In the genomic region with DNA sequence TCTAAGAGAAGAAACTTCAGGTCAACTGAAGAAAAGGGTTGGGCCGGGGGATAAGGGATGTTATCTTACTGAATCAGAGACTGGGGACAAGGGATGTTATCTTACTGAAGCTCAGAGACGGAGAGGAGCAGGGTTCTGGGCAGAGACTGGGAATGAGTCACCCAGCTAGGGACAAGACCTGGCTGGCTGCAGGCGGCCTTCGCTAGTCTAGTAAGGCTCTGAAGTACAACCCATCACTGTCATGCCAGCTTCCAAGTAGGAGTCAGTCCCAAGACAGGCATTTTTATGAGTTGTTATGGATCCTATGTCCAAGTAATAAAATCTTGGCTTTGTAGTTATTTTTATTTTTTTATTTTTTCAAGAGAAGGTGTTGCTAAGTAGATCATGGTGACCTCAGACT, we compare ENCODE assay signal across 15 mouse cellular contexts.
"Had no signal": no experiment of that assay in that cellular context is flagged by ENCODE, and none has a peak within 500 bp of the region (broad histone marks: within the 10 kb centered on the region; RNA-seq: fewer than 3 reads in every experiment).

No protein-coding gene starts in this region.

- H3K4me2 ChIP-seq: limb, embryonic 12.5 days; lung, embryonic 15.5 days; midbrain, embryonic 15.5 days; neural tube, embryonic 13.5 days had no signal

- DNase-seq: kidney, adult 8-10 months; kidney, postnatal 25 days; layer of hippocampus, postnatal 36 days; liver; liver, embryonic 13.5 days; liver, postnatal 0 days; lung, postnatal 14 days; right cerebral cortex, postnatal 14 days; thymus, adult 2 months; thymus, postnatal 25 days had no signal

- ATAC-seq: liver, postnatal 0 days; midbrain, embryonic 15.5 days had no signal

- H3K27ac ChIP-seq: limb, embryonic 12.5 days; liver, embryonic 13.5 days; lung, embryonic 15.5 days; macrophage; midbrain, embryonic 15.5 days; neural tube, embryonic 13.5 days had no signal

- H3K9ac ChIP-seq: limb, embryonic 12.5 days; liver, postnatal 0 days; lung, embryonic 15.5 days; midbrain, embryonic 15.5 days; neural tube, embryonic 13.5 days had no signal

- H3K4me3 ChIP-seq: limb, embryonic 12.5 days; liver, embryonic 13.5 days; lung, embryonic 15.5 days; midbrain, embryonic 15.5 days; neural tube, embryonic 13.5 days had no signal

- H3K27me3 ChIP-seq: limb, embryonic 12.5 days; liver, embryonic 13.5 days; lung, embryonic 15.5 days; midbrain, embryonic 15.5 days; neural tube, embryonic 13.5 days had no signal

- H3K9me3 ChIP-seq: limb, embryonic 12.5 days; liver, embryonic 13.5 days; lung, embryonic 15.5 days; midbrain, embryonic 15.5 days; neural tube, embryonic 13.5 days had no signal

- H3K36me3 ChIP-seq: limb, embryonic 12.5 days; liver, embryonic 13.5 days; lung, embryonic 15.5 days; midbrain, embryonic 15.5 days; neural tube, embryonic 13.5 days had no signal
